Mouse (Mus musculus) frontal cortex, adult 2 months (tissue): ENCODE data around the gene Il12rb1. TPM values are rescaled to one million over a fixed set of nuclear protein-coding genes. Genes with fewer than 3 reads are reported as not detected.

ENCODE experiments used
- DNase-seq, 2 experiments: peaks; one replicate each; pipeline ENCODE4 v3.0.0; 2022; ENCODE audit warnings: low spot score in 1 of 2; ENCODE audit errors: extremely low spot score in 1 of 2
- polyA plus RNA-seq: library from polyadenylated mRNA; depleted of rRNA; stranded (reverse); fragments of >200 nt; gene quantifications from 2 replicates; pipeline ENCODE4 v1.2.3, GENCODE M21; 2012

Gene Il12rb1
- polyA plus RNA-seq, 1 experiment, result 0.48 TPM

DNA sequence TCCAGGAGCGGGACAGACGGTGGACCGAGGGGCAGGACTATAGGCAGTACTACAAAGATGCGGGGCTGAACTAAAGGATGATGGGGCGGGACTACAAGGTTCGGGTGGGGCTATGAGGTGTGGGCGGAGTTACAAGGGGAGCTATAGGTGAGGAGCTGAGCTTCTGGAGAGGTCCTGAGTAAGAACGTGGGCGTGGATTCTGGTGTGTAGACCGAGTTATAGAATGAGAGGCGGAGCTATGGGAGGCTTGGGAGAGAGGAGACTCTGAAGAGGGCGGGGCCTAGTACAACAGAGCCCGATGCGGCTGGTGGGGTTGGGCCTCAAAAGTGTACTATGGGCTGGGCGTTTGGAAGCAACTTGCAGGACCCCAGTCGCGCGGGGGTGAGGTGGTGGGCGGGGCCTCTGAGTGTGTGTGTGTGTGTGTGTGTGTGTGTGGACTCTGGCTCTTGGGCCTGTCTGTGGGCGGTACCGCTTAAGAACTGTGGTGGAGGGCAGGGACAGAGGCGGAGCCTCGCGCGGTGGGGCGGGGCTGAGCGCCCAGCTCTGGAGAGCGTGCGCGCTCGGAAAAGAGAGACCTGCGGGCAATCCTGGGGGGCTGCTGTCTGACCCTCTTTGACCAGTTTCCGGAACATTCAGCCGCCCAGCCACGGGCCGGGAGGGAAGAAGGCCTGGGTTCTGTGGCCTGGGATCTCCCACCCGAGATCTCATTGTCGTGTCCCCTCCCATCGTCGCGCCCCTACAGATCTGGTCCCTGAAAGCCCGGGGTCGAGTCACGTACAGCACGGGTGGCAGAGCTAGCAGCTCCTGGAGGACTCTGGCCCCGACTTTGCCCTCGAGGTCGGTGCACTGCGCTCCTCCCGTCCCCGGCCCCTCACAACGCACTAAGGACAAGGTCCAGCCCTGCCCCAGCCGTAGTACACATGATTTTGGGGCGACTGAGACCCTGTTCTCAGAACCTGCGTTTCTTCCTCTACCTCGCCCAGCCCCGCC lies 10.9 kb upstream of the Il12rb1 start:
- DNase-seq, result peak; percentile 89 to 91

DNA sequence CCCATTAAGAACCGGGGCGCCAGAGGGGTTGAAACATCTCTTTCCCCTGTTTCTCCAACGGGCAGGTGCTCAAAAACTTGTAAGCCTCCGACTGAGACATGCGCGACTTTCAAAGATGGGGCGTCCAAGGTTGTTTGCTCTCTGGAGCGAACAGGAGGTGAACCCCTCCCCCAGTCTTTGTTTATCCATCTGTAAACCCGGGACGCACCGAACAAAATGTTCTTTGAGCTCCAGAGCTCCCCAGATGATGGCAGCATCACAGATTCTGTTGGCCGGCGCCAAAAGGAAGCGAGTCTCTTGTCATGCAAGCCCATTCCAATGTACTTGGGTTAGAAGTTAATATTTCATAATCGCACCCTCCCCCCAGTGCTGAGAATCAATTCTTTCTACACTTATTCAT lies 10.0 kb upstream of the Il12rb1 start:
- DNase-seq, result peak in 1 of 2 experiments; percentile 63

DNA sequence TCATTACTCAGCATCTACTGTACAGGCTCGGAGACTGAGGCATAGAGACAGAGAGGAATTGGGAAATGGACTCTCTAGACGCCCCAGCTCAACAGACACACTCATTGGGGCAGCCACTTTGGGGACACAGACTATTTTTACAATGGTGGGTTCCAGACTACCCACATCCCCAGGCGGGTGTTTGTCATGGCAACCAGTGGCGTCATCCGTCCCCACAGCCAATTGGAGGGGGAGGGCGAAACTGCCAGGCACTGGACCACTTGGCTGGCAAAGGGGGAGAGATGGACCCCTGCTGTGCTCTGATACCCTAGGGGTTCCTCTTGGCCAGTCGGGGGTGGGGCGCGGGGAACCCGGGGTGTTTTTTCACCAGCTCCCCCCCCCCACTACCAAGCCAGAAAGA lies 7.6 kb upstream of the Il12rb1 start:
- DNase-seq, result peak in 1 of 2 experiments; percentile 77

DNA sequence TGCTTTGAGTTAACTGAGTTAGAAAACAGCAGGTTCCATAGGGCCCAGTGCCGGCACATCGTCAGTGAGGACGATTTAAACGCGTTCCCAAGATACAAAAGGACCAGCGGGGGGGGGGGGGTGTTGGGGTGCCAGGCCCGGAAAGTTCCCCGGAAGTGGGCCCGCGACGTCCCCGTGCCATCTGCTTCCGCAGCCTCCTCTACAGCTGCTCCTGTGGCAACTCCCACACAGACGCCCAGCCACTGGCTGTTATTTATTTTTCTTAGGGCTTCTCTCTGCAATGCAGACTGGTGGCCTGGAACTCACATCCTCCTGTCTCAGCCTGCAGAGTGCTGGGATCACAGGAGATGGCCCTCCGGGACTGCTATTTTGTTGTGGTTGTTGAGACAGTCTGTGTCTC lies 7.1 kb upstream of the Il12rb1 start:
- peak in 1 of 2 experiments; percentile 87 for DNase-seq

DNA sequence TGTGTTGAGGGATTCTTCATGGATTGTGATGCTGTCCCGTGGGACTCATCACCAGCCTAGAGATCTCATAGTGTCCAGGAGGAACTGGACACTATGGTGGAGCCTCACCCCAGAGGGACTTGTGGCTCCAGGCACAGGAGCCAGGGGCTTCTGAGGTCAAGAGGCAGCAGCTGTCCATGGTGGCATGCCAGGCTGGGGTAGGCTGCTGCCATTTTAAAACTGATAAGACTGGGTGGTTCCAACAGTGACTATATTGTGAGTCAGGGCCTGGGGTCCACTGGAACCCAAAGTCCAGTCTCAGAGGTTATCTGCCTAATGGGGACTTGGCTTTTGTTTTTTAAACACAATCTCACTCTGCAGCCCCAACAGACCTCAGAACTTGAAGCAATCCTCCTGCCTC lies 6.4 kb upstream of the Il12rb1 start:
- no peak for DNase-seq

DNA sequence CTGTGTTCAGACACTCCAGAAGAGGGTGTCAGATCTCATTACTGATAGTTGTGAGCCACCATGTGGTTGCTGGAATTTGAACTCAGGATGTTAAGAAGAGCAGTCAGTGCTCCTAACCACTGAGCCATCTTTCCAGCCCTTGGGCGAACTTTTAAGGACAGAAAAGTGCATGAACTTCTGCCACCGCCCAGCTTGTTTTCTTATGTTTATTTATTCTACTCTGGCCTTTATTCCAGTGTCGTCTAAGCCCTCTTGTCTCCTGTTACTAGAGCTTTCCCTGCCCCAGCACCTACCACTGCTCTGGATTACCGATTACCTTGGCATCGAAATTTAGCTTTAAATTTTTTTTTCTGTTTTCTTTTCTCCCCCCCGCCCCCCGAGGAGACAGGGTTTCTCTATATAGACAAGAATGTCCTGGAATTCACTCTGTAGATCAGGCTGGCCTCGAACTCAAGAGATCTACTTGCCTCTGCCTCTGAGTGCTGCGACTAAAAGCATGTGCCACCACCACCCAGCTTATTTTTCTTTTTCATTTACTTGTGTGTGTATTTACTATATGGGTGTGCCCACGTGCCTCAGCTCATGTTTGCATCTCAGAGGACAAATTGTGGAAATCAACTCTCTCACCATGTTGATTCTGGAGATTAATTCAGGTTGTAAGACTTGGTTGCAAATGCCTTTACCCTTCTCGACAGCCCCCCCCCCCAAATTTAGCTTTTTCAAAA lies 5.3 kb upstream of the Il12rb1 start:
- DNase-seq, result no peak

DNA sequence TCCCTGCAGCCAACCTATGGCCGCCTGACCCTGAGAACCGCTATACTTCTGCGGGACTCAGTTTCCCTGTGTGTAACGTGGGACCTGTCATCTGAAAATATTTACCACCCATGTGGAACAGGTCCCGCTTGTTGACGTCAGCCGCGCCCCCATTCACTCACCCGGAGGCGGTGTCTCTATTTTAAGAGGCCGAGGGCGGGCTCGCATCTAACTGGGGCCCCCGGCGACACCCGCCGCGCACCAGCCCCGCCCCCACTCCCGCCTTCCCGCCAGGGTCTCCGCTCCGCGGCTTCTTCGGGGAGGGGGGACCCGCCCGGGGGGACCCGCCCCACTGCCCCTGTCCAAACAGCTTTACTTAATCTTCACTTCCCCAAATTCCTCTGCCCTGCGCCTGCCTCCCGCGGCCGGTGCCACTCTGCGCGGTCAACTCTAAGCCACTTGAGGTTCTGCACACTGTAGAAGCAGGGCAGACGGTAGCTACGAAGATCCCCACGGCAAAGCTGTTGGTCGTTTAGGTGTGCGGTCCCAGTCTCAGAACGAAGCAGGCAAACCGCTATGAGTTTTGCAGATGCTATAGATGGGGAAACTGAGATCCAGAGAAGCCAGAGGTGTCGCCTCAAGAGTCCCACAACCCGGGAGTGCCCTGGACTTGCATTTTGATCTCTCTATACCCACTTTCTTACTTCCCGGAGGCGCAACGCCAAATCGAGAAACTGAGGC lies 4.3 kb upstream of the Il12rb1 start:
- peak in 1 of 2 experiments; percentile 88 for DNase-seq

DNA sequence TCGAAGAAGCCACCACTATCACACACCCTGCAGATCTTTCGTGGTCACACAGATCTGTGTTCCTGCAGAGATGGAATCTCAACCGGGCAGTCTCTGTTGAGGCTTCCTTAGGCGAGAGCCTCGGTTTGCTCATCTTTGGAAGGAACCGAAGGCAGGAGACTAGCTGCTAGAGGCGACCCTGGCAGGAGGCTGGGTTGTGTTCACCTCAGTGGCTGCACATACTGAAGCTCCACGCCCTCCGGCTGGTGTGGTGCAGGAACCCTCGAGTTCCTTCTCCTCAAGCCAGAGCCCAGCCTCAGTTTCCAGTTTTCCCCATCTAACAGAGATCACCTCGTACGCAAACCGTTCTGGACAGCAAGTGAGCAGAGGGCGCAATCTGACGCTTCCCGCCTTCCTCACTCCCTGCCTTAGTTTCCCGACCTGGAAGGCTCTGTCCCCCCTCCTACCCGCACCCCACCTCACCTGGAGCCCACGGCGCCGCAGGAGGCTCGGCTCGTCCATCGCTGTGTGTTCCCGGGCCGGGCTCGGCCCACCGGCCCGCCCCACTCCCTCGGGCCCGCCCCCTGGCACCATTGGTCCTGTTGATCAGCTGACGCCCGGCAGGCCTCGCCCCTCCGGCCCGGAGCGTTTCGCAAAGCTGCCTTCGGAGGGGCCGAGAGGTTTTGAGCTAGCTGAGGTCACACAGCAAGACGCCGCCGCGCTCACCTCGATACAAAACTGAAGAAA lies 3.6 kb upstream of the Il12rb1 start, which contains the start of gene Mast3:
Gene Mast3, minus strand, starts transcription at position 574 of the 726 bp plus-strand sequence.
- DNase-seq, result peak in 1 of 2 experiments; percentile 85

DNA sequence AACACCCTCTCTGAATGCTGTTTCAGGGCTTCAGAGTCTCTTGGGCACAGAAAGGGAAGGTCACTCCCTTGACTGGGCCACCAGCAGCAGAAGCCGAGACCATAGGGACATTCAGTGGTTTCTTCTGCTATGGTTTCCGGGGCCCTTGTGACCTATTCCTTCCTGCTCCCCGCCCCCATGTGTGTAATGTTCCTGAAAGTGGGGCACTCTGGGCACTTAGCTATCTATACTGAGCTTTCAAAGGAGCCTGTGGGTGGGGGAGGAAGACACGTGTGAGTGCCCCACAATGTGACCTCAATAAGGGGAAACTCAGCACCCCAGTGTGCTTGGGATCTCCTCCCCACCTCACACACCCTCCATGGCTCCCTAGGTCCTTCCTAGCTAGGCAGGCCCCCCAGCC lies 1.7 kb upstream of the Il12rb1 start:
- DNase-seq, result no peak

DNA sequence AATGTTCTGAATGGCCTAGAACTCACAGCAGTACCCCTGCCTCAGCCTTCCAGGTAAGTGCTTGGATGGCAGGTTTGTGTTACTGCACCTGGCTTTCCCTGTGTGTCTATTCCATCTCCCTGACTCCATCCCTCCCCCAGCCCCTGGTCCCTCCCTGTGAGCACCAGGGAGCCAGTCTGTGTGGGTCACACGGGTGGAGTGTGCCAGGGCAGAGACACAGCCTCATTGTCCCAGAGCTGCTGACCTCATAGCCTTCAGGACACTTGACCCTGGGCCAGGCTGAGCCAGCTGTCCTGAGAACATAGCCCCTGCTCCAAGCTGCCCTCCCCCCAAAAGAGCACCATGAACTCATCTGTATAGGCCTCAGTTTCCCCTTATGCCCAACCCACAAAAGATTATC lies 945 bp upstream of the Il12rb1 start:
- no peak for DNase-seq

DNA sequence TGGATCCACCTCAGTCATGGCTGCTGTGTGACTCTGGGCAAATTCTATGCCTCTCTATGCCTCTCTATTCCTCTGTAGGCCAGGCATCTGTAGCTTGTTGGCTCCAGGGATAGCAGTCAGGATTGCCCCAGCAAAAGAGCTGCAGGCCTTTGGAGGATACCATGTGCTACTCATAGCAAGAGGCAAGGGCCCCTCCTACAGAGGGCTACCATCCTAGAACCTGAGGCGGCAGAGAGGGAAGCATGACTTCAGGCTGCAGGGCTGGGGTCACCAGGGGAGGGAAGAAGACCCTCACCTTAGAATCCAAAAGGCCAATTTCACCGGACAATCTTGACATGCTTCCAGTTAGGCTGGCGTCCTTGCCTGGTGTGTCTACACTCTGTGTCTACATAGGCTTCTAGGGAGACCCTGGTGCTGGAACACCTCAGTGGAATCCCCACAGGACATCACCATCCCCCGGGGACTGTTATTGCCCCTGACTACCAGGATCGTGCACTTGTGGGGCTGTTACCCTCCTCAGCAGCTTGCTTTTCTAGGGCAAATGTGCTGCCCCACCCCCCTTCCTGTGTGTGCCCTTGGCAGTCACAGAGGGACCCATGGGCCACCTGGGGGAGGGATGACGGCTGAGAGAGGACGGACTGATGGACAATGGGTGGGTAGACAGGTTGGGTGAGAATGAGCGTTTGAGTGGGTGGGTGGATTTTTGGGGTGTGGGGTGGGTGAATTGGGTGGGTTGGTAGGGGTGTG lies 879 bp downstream of the Il12rb1 start:
- DNase-seq, result no peak

DNA sequence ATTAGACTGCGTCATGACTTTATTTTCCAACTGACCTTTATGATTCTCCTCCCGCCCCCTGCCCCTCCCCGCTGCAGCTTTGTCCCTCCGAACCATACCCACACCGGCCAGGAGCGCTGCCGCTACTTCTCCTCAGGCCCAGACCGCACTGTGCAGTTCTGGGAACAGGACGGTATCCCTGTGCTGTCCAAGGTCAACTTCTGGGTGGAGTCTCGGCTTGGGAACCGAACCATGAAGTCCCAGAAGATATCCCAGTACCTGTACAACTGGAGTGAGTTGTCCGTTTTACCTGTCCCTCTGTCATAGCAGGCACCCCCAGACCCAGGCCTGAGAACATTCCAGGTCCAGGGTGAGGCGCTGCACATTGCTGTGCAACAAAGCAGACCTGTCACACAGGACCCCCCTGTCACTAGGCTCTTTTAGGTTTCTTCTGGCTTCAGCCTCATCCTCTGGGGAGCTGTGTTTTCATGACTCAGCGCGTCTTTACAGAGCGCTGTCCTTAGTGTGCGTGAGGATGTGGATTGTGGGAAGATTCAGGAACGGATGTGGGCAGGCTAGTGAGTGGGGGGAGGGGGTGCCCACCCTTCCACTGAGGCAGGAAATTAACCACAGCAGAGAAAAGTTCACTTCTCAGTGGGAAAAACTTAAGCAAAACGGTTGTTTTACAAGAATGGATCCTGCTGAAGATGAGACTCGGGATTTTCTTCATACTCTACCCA lies 2.9 kb downstream of the Il12rb1 start:
- DNase-seq, result no peak

DNA sequence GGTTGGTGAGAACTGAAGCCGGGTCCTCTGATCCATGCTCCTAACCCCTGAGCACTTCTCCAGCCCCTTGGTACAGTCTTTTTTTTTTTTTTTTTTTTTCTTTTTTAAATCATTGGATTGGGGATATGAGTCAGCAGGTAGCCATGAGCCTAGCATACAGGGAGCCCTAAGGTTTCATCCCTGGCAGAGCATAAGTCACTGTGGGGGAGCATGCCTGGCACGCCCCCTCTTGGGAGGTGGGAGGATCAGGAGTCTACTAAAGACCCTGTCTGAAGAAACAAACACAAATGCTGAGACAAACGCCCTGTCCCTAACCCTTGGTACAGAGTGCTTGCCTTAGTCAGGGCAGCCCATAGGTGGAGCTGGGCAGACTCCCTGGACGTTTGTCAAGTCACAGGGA lies 3.8 kb downstream of the Il12rb1 start:
- no peak for DNase-seq

DNA sequence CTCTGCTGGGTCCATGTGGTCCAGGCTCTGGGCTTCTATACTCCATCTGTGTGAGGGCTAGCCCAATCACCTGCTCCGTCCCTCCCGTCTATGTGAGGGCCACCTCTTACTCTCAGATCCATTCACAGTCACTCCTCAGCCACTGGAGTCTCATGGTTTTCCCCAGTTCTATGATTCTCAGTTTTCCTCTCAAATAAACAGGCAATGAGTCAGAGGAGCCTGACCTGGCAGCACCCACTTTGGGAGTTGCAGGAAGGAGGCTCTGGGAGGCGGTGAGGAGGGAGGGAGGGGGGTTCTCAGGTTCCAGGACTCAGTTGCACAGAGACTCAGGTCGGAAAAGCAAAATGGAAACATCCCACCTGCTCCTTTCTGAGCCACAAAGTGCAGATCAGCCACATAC lies 4.6 kb downstream of the Il12rb1 start:
- no peak for DNase-seq

DNA sequence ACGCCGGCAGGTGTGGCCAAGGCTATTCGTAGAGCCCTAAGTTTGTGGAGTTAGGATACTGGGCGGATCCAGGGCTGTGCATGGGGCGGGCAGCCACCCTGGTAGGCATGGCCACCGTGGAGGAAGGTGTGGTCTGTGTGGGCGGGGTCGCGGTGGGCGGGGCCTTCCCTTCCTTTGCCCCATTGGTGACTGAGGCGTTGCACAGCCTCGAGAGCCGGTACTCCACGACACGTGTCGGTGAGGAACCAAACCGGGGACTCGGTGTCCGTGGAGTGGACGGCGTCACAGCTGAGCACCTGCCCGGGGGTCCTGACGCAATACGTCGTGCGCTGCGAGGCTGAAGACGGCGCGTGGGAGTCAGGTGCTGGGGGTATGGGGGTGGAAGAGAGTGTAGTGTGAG lies 8.4 kb downstream of the Il12rb1 start:
- DNase-seq, result no peak

DNA sequence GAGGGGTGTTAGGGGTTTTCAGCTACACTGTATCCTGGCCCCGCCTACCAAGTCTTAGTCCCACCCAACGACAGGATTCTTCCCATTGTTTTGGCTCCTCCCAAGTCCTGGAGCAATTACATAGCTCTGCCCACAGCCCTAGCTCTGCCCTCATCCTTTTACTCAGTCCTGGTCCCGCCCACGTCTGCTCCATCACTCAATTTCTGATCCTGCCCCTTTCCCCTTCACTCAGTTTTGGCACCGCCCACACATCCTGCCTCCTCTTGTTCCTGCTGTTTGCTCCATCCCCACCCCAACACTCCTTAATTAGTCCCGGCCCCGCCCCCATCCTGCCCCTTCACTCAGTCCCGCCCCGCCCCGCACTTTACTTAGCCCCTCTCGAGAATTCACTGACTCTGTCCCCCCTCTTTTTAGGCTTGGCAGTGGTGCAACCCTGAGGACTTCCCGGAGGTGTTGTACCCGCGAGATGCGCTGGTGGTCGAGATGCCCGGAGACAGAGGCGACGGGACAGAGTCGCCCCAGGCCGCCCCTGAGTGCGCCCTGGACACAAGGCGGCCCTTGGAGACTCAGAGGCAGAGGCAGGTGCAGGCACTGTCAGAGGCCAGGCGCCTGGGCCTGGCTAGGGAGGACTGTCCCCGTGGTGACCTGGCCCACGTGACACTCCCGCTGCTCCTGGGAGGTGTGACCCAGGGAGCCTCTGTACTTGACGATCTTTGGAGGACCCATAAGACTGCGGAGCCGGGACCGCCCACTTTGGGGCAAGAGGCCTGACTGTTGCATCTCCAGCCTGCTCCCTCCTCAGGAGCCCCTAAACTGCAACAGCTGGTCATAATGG lies 12.1 kb downstream of the Il12rb1 start:
- no peak for DNase-seq

DNA sequence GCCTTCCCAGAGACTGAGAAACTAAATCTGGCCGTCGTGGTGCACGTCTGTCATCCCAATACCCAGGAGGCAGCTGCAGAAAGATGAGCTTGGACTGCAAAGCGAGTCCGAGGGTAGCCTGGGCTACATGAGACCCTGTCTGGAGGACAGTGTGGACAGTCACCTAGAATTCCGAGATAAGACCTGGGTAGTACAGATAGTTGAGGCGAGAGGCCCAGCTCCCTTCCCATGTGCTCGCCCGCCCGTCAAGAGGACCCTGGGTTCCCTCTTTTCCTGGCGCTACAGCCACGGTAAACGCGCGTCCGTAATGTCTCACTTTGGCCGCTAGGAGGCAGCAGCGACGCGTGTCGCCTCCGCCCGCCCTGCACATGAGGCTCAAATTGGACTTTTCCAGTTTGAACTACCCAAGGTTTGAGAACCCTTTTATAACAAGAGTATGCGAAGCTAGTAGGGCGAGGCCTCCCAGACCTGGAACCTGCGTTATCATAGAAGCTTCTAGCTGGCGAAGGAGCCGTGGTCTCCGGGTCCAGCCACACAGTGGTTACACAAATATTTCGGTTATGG lies 13.2 kb downstream of the Il12rb1 start:
- peak in 1 of 2 experiments; percentile 75 for DNase-seq

DNA sequence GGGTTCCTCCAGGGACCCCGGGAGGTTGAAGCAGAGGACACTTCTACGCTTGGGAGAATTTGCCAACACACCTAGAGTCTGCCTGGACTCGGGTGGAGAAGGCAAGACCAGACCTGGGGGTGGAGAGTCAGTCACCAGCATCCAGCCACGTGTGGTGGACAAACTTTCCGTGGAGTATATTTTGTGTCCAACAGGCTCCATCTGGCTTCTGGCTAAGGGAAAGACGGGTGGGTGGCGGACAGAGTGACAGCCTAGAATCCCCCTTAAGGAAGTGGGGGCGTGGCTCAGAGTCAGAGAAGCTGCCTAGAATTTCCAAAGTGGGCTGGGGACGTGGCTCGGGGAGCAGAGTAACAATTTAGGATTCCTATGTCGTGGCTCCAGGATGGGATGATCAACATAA lies 13.7 kb downstream of the Il12rb1 start:
- DNase-seq, result peak in 1 of 2 experiments; percentile 55
